Mouse (Mus musculus) E14TG2a.4 (cell line): ENCODE measurements around the gene Tmem106c.

Experiments used
- H3K27me3 ChIP-seq: 2 replicates; pipeline ENCODE4 v1.6.1; 2014; ENCODE audit warnings: low read length, control low read depth; ENCODE audit not compliant: insufficient read depth
- H3K36me3 ChIP-seq: 2 replicates; pipeline ENCODE4 v1.6.1; 2014; ENCODE audit warnings: low read length, control low read depth; ENCODE audit not compliant: insufficient read depth
- H3K4me1 ChIP-seq: replicated peaks from 2 replicates; pipeline ENCODE4 v1.6.1; 2014; ENCODE audit warnings: low read depth, low read length, control low read depth
- H3K4me3 ChIP-seq: replicated peaks from 2 replicates; pipeline ENCODE4 v1.5.1; 2014; ENCODE audit warnings: mild to moderate bottlenecking, low read length
- H3K9me3 ChIP-seq: 2 replicates; pipeline ENCODE4 v1.6.1; 2014; ENCODE audit warnings: low read length, control low read depth
- CTCF ChIP-seq: conservative IDR thresholded peaks from 2 replicates; pipeline ENCODE4 v1.5.1; 2014; ENCODE audit warnings: low read length
- NANOG ChIP-seq: IDR thresholded peaks from 2 replicates; pipeline ENCODE4 v1.6.1; 2014; ENCODE audit warnings: borderline replicate concordance, low read length, mixed read lengths
- POU5F1 ChIP-seq: IDR thresholded peaks from 2 replicates; pipeline ENCODE4 v1.6.1; 2014; ENCODE audit warnings: low read length, borderline replicate concordance

The Tmem106c gene

DNA sequence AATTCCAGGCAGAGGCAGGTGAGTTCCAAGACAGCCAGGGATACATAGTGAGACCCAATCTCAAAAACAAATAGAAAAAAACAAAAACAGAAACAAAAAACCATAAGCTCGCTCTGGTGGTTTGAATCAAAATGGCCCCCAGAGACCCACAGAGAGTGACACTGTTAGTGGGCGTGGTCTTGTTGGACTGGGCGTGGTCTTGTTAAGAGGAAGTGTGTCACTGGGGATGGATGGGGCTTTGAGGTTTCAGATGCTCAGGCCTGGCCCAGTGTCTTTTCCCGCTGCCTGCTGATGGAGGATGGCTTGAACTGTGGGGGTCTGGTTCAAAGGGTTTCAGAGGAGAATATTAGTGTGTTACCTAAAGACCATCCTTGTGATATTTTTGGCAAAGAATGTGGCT lies 53.9 kb downstream of the Tmem106c start:
- Histone ChIP-seq H3K27me3 (peaks cover 24% of the 10 kb centered on the region), H3K4me1 (peaks cover 51% of the 10 kb centered on the region), H3K9me3 (no peaks in the 10 kb centered on the region), H3K36me3 (no peaks in the 10 kb centered on the region), H3K4me3 (no peak overlapping the region)
- no peak for TF ChIP-seq NANOG
- TF ChIP-seq CTCF: no peak
- TF ChIP-seq POU5F1: no peak

DNA sequence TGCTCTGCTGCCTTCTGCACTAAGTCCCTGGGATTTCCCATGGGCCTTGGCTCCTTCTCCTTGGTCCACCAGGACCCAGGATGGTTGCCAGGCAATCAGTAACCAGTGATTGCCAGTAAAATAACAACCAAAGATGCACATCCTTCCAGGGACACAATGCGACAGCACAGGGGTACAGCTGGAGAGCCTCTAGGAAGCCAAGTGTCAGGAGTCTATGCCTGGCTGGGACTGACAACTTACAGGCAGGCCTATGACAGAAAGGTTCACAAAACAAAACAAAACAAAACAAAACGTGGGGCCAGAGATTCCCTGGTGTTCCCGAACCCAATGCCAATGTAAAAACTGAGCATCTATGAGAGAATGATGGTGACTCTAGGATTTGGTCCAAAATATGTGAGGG lies 55.0 kb downstream of the Tmem106c start:
- H3K27me3 ChIP-seq: peaks cover 23% of the 10 kb centered on the region
- H3K9me3 ChIP-seq: no peaks in the 10 kb centered on the region
- H3K4me1 ChIP-seq: peaks cover 44% of the 10 kb centered on the region

More for the DNA sequence above, 55.0 kb downstream of the Tmem106c start:
- TF ChIP-seq POU5F1 (no peak), CTCF (no peak), NANOG (no peak)
- no peak overlapping the region for H3K4me3 ChIP-seq
- H3K36me3 ChIP-seq: no peaks in the 10 kb centered on the region
